Mouse (Mus musculus) left cerebral cortex, postnatal 36 days (tissue): ENCODE measurements around the gene Cyp4v3. TPM values are rescaled to one million over a fixed set of nuclear protein-coding genes. Genes with fewer than 3 reads are reported as not detected.
A peak's percentile ranks its signal among the peaks of the same experiment; 100 is the strongest.
"Not testable (repeated sequence)": the region's sequence is repeated elsewhere in the genome, so short reads cannot be mapped to it uniquely, and the experiment has no call there.

Experiments used
- DNase-seq, 2 experiments: peaks; one replicate each; pipeline ENCODE4 v3.0.0; 2021 to 2022; ENCODE audit warnings: low spot score in 2 of 2, mixed read lengths in 1 of 2
- intact Hi-C: fragments of 180-260 bp; cut with DNase I; formaldehyde crosslinking; loops from one replicate; pipeline ENCODE4 v1.15.1; 2025
- total RNA-seq, 2 experiments: library from RNA; stranded (reverse); gene quantifications; 2 replicates each; pipeline ENCODE4 v1.2.3; 2021

Gene Cyp4v3
- total RNA-seq, 2 experiments from 2014 or later = 5.7 to 6.3 TPM

GRCm38 (mm10) chr8:45327076-45327475 is 5.9 kb downstream of the Cyp4v3 start:
- DNase-seq, intact Hi-C loops: not testable (repeated sequence)

GRCm38 (mm10) chr8:45324151-45324550 is 8.9 kb downstream of the Cyp4v3 start:
- no peak for DNase-seq
- intact Hi-C loops = no loop called here

GRCm38 (mm10) chr8:45321365-45321764 is 11.7 kb downstream of the Cyp4v3 start:
- DNase-seq = no peak
- intact Hi-C loops = no loop called here

GRCm38 (mm10) chr8:45320930-45321329 is 12.1 kb downstream of the Cyp4v3 start:
- intact Hi-C loops = no loop called here
- DNase-seq = no peak

- intact Hi-C loops = no loop called here
- DNase-seq = no peak
Observed at GRCm38 (mm10) chr8:45310967-45311366, 22.0 kb downstream of the Cyp4v3 start.

GRCm38 (mm10) chr8:45308366-45308765 is 24.6 kb downstream of the Cyp4v3 start, which contains the start of gene Gm45753:
Gene Gm45753 (minus strand): TSS chr8:45308466.
- intact Hi-C loops = no loop called here
- DNase-seq = no peak

DNA sequence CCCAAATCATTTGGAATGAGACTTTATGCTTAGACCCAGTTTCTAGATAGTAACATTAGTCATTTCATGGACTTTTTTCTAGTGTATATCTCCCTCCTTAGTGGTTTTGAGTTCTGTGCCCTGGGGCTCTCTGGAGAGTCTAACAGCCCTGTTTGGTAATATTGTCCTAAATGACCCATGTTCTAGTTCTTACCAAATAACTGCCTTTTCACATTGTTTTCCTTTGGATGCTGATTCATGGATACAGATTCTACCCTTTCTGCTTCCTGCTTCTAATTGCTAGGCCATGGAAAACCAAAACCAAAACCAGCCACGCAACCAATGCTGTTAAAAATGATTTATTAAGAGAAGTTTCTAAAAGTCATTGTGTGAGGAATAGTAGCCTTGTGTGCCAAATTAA is 27.5 kb downstream of the Cyp4v3 start:
- DNase-seq = no peak
- intact Hi-C loops = no loop called here

- intact Hi-C loops = no loop called here
- DNase-seq = no peak
Observed at GRCm38 (mm10) chr8:45304354-45304753, 28.7 kb downstream of the Cyp4v3 start.

- DNase-seq = no peak
- intact Hi-C loops = no loop called here
Observed at GRCm38 (mm10) chr8:45302390-45302789, 30.6 kb downstream of the Cyp4v3 start.

- no peak for DNase-seq
- intact Hi-C loops = no loop called here
Observed at GRCm38 (mm10) chr8:45295276-45295675, 37.7 kb downstream of the Cyp4v3 start.

DNA sequence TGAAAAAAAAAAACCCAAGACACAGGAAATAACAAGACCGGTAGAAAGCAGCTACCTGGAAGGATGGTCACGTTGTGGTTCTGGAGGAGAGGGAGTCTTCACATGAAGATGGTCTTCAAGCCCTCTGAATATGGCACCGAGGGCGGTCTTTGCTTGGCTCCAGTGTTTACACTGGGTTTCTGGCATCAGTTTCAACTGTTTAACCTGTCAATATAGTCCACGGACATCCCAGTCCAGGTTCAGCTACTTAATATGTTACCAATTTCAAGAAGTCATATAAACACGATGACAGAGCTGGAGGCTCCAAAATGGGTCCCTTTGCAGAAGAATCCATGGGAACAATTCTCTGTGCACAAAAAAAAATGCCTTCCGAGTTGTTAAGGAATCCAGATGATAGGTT is 38.3 kb downstream of the Cyp4v3 start, which contains the start of gene Klkb1:
Gene Klkb1 (minus strand): TSS at position 173 of the 400 bp plus-strand sequence.
- intact Hi-C loops = no loop called here
- no peak for DNase-seq

- intact Hi-C loops = no loop called here
- DNase-seq = peak in 1 of 2 experiments; percentile 12
Observed at GRCm38 (mm10) chr8:45291790-45292189, 41.2 kb downstream of the Cyp4v3 start.

- DNase-seq = no peak
- intact Hi-C loops = no loop called here
Observed at GRCm38 (mm10) chr8:45281630-45282029, 51.4 kb downstream of the Cyp4v3 start.

GRCm38 (mm10) chr8:45277453-45277852 is 55.6 kb downstream of the Cyp4v3 start:
- intact Hi-C loops = no loop called here

DNA sequence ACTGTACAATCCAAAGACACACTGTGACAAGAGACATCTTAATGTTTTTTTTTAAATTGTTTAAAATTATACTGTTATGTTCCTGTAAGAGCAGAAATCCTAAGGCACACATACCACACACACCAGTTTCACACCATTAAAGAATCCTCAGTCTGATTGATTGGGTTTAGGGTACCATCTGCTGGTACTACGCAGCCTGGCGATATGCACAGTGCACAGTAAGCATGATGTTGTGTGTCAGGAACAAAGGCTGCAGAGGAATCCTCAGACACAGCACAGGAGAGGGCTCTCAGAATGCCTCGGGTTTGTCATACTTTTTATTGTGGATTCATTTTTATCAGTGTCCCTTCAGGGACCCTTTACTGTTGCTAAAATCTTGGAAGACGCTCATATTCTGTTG is 58.7 kb downstream of the Cyp4v3 start:
- intact Hi-C loops = no loop called here
- no peak for DNase-seq

More at GRCm38 (mm10) chr8:45277453-45277852, 55.6 kb downstream of the Cyp4v3 start:
- no peak for DNase-seq

DNA sequence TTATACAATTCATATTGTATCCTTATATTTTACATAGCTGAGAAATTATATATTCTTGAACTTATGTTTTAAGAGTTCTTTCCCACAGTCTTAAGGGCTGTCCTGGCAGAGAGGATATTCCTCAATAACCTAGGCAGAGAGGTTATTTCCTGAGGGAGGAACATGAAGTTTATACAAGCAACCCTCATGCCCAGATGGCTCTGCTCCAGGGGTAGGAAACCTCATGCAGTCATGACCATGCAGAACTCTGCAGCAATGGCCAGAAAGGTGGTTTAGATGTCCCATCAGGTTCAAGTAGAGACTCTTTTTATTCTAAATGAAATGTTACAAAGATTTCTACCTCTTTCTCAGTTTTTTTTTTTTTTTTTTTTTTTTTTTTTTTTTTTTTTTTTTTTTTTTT is 64.0 kb downstream of the Cyp4v3 start:
- no peak for DNase-seq
- intact Hi-C loops = no loop called here

GRCm38 (mm10) chr8:45268485-45268884 is 64.5 kb downstream of the Cyp4v3 start:
- DNase-seq = no peak
- intact Hi-C loops = no loop called here

- DNase-seq = no peak
- intact Hi-C loops = no loop called here
Observed at GRCm38 (mm10) chr8:45267611-45268391, 65.2 kb downstream of the Cyp4v3 start.

GRCm38 (mm10) chr8:45266993-45267392 is 66.0 kb downstream of the Cyp4v3 start:
- intact Hi-C loops = no loop called here
- DNase-seq = no peak

- intact Hi-C loops = no loop called here
- DNase-seq = no peak
Observed at GRCm38 (mm10) chr8:45264918-45265317, 68.1 kb downstream of the Cyp4v3 start.

DNA sequence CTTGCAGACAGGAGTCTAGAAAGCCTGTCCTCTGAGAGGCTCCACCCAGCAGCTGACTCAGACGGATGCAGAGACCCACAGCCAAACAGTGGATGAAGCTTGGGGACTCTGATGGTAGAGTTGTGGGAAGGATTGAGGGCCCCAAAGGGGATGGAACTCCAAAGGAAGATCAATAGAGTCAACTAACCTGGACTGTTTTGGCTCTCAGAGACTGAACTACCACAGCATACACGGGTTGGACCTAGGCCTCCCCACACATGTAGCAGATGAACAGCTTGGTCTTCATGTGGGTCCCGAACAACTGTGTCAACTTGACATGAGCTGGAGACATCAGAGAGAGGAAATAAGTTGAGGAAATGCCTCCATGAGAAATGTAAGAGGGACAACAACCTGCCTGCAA is 70.2 kb downstream of the Cyp4v3 start:
- intact Hi-C loops = no loop called here
- no peak for DNase-seq
